Mouse (Mus musculus): ENCODE data around the gene Adcy1. TPM values are rescaled to one million over a fixed set of nuclear protein-coding genes. Genes with fewer than 3 reads are reported as not detected.

Gene Adcy1
- 0.30 and 0.54 TPM in 2 replicates for polyA plus RNA-seq (2015; fragmentation: Nextera tagmentation; extraction: Ambion mirVana)

- Histone ChIP-seq H3K9ac (replicated peaks) (no peak within 1 kb of the TSS), H3K36me3 (replicated peaks; ENCODE audit: insufficient read depth, low read length) (no peaks in the 10 kb centered on the region), H3K9me3 (ENCODE audit: low read length) (no peaks in the 10 kb centered on the region), H3K4me2 (ENCODE audit: low read depth, low read length) (peak within 1 kb of the TSS; percentile 63), H3K4me1 (ENCODE audit: insufficient read depth) (no peaks in the 10 kb centered on the region), H3K27ac (ENCODE audit: low read depth) (no peak within 1 kb of the TSS), H3K27me3 (ENCODE audit: insufficient read depth, low read length) (peaks cover 48% of the 10 kb centered on the region), H3K4me3 (ENCODE audit: low read depth, low read length) (peak within 1 kb of the TSS; percentile 38)
- TF ChIP-seq EP300 (IDR thresholded peaks at IDR 0.05; ENCODE audit: low read depth) = no peak
- TF ChIP-seq CTCF (IDR thresholded peaks at IDR 0.05; ENCODE audit: low read depth) = no peak
- ATAC-seq (no peak), DNase-seq (no peak)
- 1% methylated on average over 34 of the region's 69 CpGs for WGBS (ENCODE audit: insufficient replicate concordance)
Observed at GRCm38 (mm10) chr11:7063001-7063584, at the start of gene Adcy1. TSS of gene Adcy1 (plus strand) at chr11:7063489.

- Histone ChIP-seq H3K27me3 (ENCODE audit: insufficient read depth, low read length) (no peaks in the 10 kb centered on the region), H3K27ac (ENCODE audit: low read depth) (no peak overlapping the region), H3K9ac (replicated peaks) (no peak overlapping the region), H3K4me1 (ENCODE audit: insufficient read depth) (no peaks in the 10 kb centered on the region), H3K9me3 (ENCODE audit: low read length) (no peaks in the 10 kb centered on the region), H3K4me2 (ENCODE audit: low read depth, low read length) (no peak overlapping the region), H3K4me3 (ENCODE audit: low read depth, low read length) (no peak overlapping the region), H3K36me3 (replicated peaks; ENCODE audit: insufficient read depth, low read length) (no peaks in the 10 kb centered on the region)
- ATAC-seq (no peak), DNase-seq (no peak)
- 81% methylated on average over 12 of the region's 12 CpGs for WGBS (ENCODE audit: insufficient replicate concordance)
- no peak for TF ChIP-seq CTCF (IDR thresholded peaks at IDR 0.05; ENCODE audit: low read depth)
- no peak for TF ChIP-seq EP300 (IDR thresholded peaks at IDR 0.05; ENCODE audit: low read depth)
Observed at GRCm38 (mm10) chr11:7016907-7017306, 46.4 kb upstream of the Adcy1 start.

- Histone ChIP-seq H3K36me3 (replicated peaks; ENCODE audit: insufficient read depth, low read length) (no peaks in the 10 kb centered on the region), H3K27me3 (ENCODE audit: insufficient read depth, low read length) (no peaks in the 10 kb centered on the region), H3K27ac (ENCODE audit: low read depth) (no peak overlapping the region), H3K9ac (replicated peaks) (no peak overlapping the region), H3K4me3 (ENCODE audit: low read depth, low read length) (no peak overlapping the region), H3K4me1 (ENCODE audit: insufficient read depth) (no peaks in the 10 kb centered on the region), H3K9me3 (ENCODE audit: low read length) (no peaks in the 10 kb centered on the region), H3K4me2 (ENCODE audit: low read depth, low read length) (no peak overlapping the region)
- no peak for TF ChIP-seq EP300 (IDR thresholded peaks at IDR 0.05; ENCODE audit: low read depth)
- TF ChIP-seq CTCF (IDR thresholded peaks at IDR 0.05; ENCODE audit: low read depth) = no peak
- ATAC-seq (no peak), DNase-seq (no peak)
- WGBS (ENCODE audit: insufficient replicate concordance) = 82% methylated on average over 5 of the region's 5 CpGs
Observed at GRCm38 (mm10) chr11:7018078-7018477, 45.2 kb upstream of the Adcy1 start.

GRCm38 (mm10) chr11:7019006-7019525, 44.2 kb upstream of the Adcy1 start:
- Histone ChIP-seq H3K4me1 (ENCODE audit: insufficient read depth) (no peaks in the 10 kb centered on the region), H3K9me3 (ENCODE audit: low read length) (no peaks in the 10 kb centered on the region), H3K27ac (ENCODE audit: low read depth) (no peak overlapping the region), H3K4me3 (ENCODE audit: low read depth, low read length) (no peak overlapping the region), H3K27me3 (ENCODE audit: insufficient read depth, low read length) (no peaks in the 10 kb centered on the region), H3K9ac (replicated peaks) (no peak overlapping the region), H3K36me3 (replicated peaks; ENCODE audit: insufficient read depth, low read length) (no peaks in the 10 kb centered on the region), H3K4me2 (ENCODE audit: low read depth, low read length) (no peak overlapping the region)
- WGBS (ENCODE audit: insufficient replicate concordance) = 67% methylated on average over 7 of the region's 7 CpGs
- ATAC-seq (no peak), DNase-seq (no peak)
- TF ChIP-seq EP300 (IDR thresholded peaks at IDR 0.05; ENCODE audit: low read depth) (no peak), CTCF (IDR thresholded peaks at IDR 0.05; ENCODE audit: low read depth) (no peak)

GRCm38 (mm10) chr11:7033063-7033462, 30.2 kb upstream of the Adcy1 start:
- H3K27me3 ChIP-seq (ENCODE audit: insufficient read depth, low read length) = no peaks in the 10 kb centered on the region
- H3K4me1 ChIP-seq (ENCODE audit: insufficient read depth) = no peaks in the 10 kb centered on the region
- no peak overlapping the region for H3K4me2 ChIP-seq (ENCODE audit: low read depth, low read length)
- no peaks in the 10 kb centered on the region for H3K9me3 ChIP-seq (ENCODE audit: low read length)
- ATAC-seq (no peak), DNase-seq (no peak)
- no peaks in the 10 kb centered on the region for H3K36me3 ChIP-seq (replicated peaks; ENCODE audit: insufficient read depth, low read length)
- WGBS (ENCODE audit: insufficient replicate concordance) = 67% methylated on average over 2 of the region's 2 CpGs
- H3K9ac ChIP-seq (replicated peaks) = no peak overlapping the region
- TF ChIP-seq CTCF (IDR thresholded peaks at IDR 0.05; ENCODE audit: low read depth) (no peak), EP300 (IDR thresholded peaks at IDR 0.05; ENCODE audit: low read depth) (no peak)
- no peak overlapping the region for H3K27ac ChIP-seq (ENCODE audit: low read depth)
- H3K4me3 ChIP-seq (ENCODE audit: low read depth, low read length) = no peak overlapping the region

GRCm38 (mm10) chr11:7039722-7040121, 23.6 kb upstream of the Adcy1 start:
- 25% methylated on average over 7 of the region's 7 CpGs for WGBS (ENCODE audit: insufficient replicate concordance)
- Histone ChIP-seq H3K36me3 (replicated peaks; ENCODE audit: insufficient read depth, low read length) (no peaks in the 10 kb centered on the region), H3K4me2 (ENCODE audit: low read depth, low read length) (no peak overlapping the region), H3K9ac (replicated peaks) (no peak overlapping the region), H3K27ac (ENCODE audit: low read depth) (no peak overlapping the region), H3K27me3 (ENCODE audit: insufficient read depth, low read length) (no peaks in the 10 kb centered on the region), H3K4me3 (ENCODE audit: low read depth, low read length) (no peak overlapping the region), H3K9me3 (ENCODE audit: low read length) (no peaks in the 10 kb centered on the region), H3K4me1 (ENCODE audit: insufficient read depth) (no peaks in the 10 kb centered on the region)
- TF ChIP-seq EP300 (IDR thresholded peaks at IDR 0.05; ENCODE audit: low read depth) = no peak
- no peak for TF ChIP-seq CTCF (IDR thresholded peaks at IDR 0.05; ENCODE audit: low read depth)
- DNase-seq (no peak), ATAC-seq (no peak)
